Comparison of ENCODE assay signal across 9 mouse cellular contexts in genomic region chr5:35674081-35674555, GRCm38 (mm10). TPM values are rescaled to one million over a fixed set of nuclear protein-coding genes. Genes with fewer than 3 reads are reported as not detected.
DNase-seq lines count a peak whose midpoint lies in the region; ATAC-seq lines count a peak whose summit lies in the region.
"Had no signal": no experiment of that assay in that cellular context is flagged by ENCODE, and none has a peak within 500 bp of the region (broad histone marks: within the 10 kb centered on the region; RNA-seq: fewer than 3 reads in every experiment).

No protein-coding gene starts in this region.

- H3K4me2 ChIP-seq in hindbrain, embryonic 12.5 days (replicated peaks), result no peak overlapping the region
- no peak overlapping the region for H3K4me2 ChIP-seq in embryonic facial prominence, embryonic 11.5 days (ENCODE audit: low read depth, low read length)

- H3K4me1 ChIP-seq in hindbrain, embryonic 10.5 days (replicated peaks), result peaks cover 63% of the 10 kb centered on the region
- H3K4me1 ChIP-seq in hindbrain, embryonic 12.5 days, result peaks cover 38% of the 10 kb centered on the region
- H3K4me1 ChIP-seq in embryonic facial prominence, embryonic 11.5 days (ENCODE audit: control insufficient read depth, insufficient read depth, low read length), result peaks cover 11% of the 10 kb centered on the region

- ATAC-seq in hindbrain, embryonic 12.5 days (ENCODE audit: low FRiP score), result no peak
- no peak for ATAC-seq in embryonic facial prominence, embryonic 11.5 days (replicated peaks; ENCODE audit: insufficient number of reproducible peaks, low FRiP score, low TSS enrichment, low read depth)
- ATAC-seq in erythroblast, adult 5-6 weeks (replicated peaks; ENCODE audit: low FRiP score, poor library complexity, severe bottlenecking), result no peak

- H3K27ac ChIP-seq in hindbrain, embryonic 10.5 days, result peak overlapping the region; percentile 64
- no peak overlapping the region for H3K27ac ChIP-seq in hindbrain, embryonic 12.5 days
- no peak overlapping the region; the same call in 1 of the 2 replicates for H3K27ac ChIP-seq in embryonic facial prominence, embryonic 11.5 days (replicated peaks; ENCODE audit: low read depth, low read length)

- no peak for DNase-seq in hindbrain, embryonic 10.5 days (ENCODE audit: low spot score)
- peak; percentile 38 for DNase-seq in embryonic facial prominence, embryonic 11.5 days (ENCODE audit: low spot score)
- peak; percentile 78 for DNase-seq in heart, postnatal 4 days
- DNase-seq in lung, adult 18-20 months, result peak; percentile 90 to 92
- no peak for DNase-seq in embryo, embryonic 10 days (ENCODE audit: low spot score)
- DNase-seq in B cell, adult 2 months, result no peak

- WGBS in hindbrain, embryonic 10.5 days, result 60% methylated on average over 4 of the region's 4 CpGs
- 66% methylated on average over 4 of the region's 4 CpGs for WGBS in hindbrain, embryonic 12.5 days
- WGBS in embryonic facial prominence, embryonic 11.5 days, result 39% methylated on average over 4 of the region's 4 CpGs

- no peaks in the 10 kb centered on the region for H3K36me3 ChIP-seq in hindbrain, embryonic 10.5 days
- no peaks in the 10 kb centered on the region for H3K36me3 ChIP-seq in hindbrain, embryonic 12.5 days
- H3K36me3 ChIP-seq in embryonic facial prominence, embryonic 11.5 days (replicated peaks; ENCODE audit: control insufficient read depth, insufficient read depth, low read depth, low read length), result no peaks in the 10 kb centered on the region

- H3K4me3 ChIP-seq in hindbrain, embryonic 10.5 days, result no peak overlapping the region
- H3K4me3 ChIP-seq in hindbrain, embryonic 12.5 days, result no peak overlapping the region
- no peak overlapping the region for H3K4me3 ChIP-seq in embryonic facial prominence, embryonic 11.5 days (ENCODE audit: low read depth, low read length)
- H3K4me3 ChIP-seq: erythroblast, embryonic 14.5 days had no signal

- no peak overlapping the region for H3K9ac ChIP-seq in hindbrain, embryonic 12.5 days
- H3K9ac ChIP-seq in embryonic facial prominence, embryonic 11.5 days (replicated peaks; ENCODE audit: low read length), result no peak overlapping the region

- H3K9me3 ChIP-seq in hindbrain, embryonic 10.5 days, result no peaks in the 10 kb centered on the region
- no peaks in the 10 kb centered on the region for H3K9me3 ChIP-seq in hindbrain, embryonic 12.5 days (replicated peaks)
- H3K9me3 ChIP-seq in embryonic facial prominence, embryonic 11.5 days (replicated peaks; ENCODE audit: control insufficient read depth, low read length), result no peaks in the 10 kb centered on the region

- peaks cover 27% of the 10 kb centered on the region for H3K27me3 ChIP-seq in hindbrain, embryonic 10.5 days (ENCODE audit: insufficient read depth, poor library complexity, severe bottlenecking)
- H3K27me3 ChIP-seq in hindbrain, embryonic 12.5 days, result peaks cover 24% of the 10 kb centered on the region
- H3K27me3 ChIP-seq in embryonic facial prominence, embryonic 11.5 days (ENCODE audit: control insufficient read depth, insufficient read depth, low read length), result peaks cover 14% of the 10 kb centered on the region

RNA-seq across cellular contexts. Expression of gene Htra3, which starts 5.5 kb away (rescaled TPM):
- polyA plus RNA-seq in hindbrain, embryonic 10.5 days (2016; fragmentation: Nextera tagmentation; extraction: Ambion mirVana), result 5.4 and 8.9 TPM in 2 replicates
- polyA plus RNA-seq in hindbrain, embryonic 12.5 days (2016; fragmentation: Nextera tagmentation; extraction: Ambion mirVana), result 7.3 and 9.7 TPM in 2 replicates
- 3.6 and 4.4 TPM in 2 replicates for polyA plus RNA-seq in embryonic facial prominence, embryonic 11.5 days (2014; fragmentation: Nextera tagmentation; extraction: Ambion mirVana)
- total RNA-seq in heart, postnatal 4 days (2021), result 10 to 100 TPM; 23.3 to 30.8 TPM
- total RNA-seq in erythroblast, adult 5-6 weeks (2015; ENCODE audit: low replicate concordance), result not detected in 2 replicates
- not detected in 2 replicates for total RNA-seq in erythroblast, adult 5-6 weeks (2017; ENCODE audit: low replicate concordance)
- polyA plus RNA-seq: erythroblast, embryonic 14.5 days had no signal

Comparison
In these comparisons a context has a peak if more than half of its experiments do, and no peak if none do; other contexts are left out.
1. DNase-seq: peak in embryonic facial prominence, embryonic 11.5 days (single experiment), heart, postnatal 4 days (single experiment) and lung, adult 18-20 months (2 of 2); none in hindbrain, embryonic 10.5 days (single experiment), embryo, embryonic 10 days (single experiment) and B cell, adult 2 months (0 of 2).